Mouse (Mus musculus) heart, adult 2 months (tissue): ENCODE measurements at regions not wholly inside any gene's neighbourhood (a gene's known extent, or its start where the extent isn't known, plus 50 kb on each side); places are given as distances from the start of the nearest gene placed in this dataset.

Experiments used
- DNase-seq, 2 experiments: peaks; one replicate each; pipeline ENCODE4 v3.0.0; 2021
- H3K27ac ChIP-seq: fragments of 200-600 bp; 2 replicates; pipeline ENCODE4 v1.8.1; 2022
- H3K27me3 ChIP-seq: fragments of 200-500 bp; 2 replicates; pipeline ENCODE4 v1.6.1; 2012; ENCODE audit warnings: mild to moderate bottlenecking, low read length, inconsistent platforms, mixed read lengths; ENCODE audit not compliant: control insufficient read depth, insufficient read depth
- H3K36me3 ChIP-seq: fragments of 200-500 bp; 2 replicates; pipeline ENCODE4 v1.6.1; 2012; ENCODE audit warnings: low read length, inconsistent platforms; ENCODE audit not compliant: control insufficient read depth, insufficient read depth
- H3K4me1 ChIP-seq: fragments of 200-500 bp; 2 replicates; pipeline ENCODE4 v1.6.1; 2011; ENCODE audit warnings: low read length; ENCODE audit not compliant: control insufficient read depth, insufficient read depth
- H3K4me3 ChIP-seq: fragments of 200-600 bp; 2 replicates; pipeline ENCODE4 v1.8.1; 2022
- H3K79me2 ChIP-seq: fragments of 200-500 bp; replicated peaks from 2 replicates; pipeline ENCODE4 v1.6.1; 2012; ENCODE audit warnings: mild to moderate bottlenecking, inconsistent platforms, low read length, moderate library complexity, mixed read lengths; ENCODE audit not compliant: control insufficient read depth, insufficient read depth
- H3K9ac ChIP-seq: fragments of 200-500 bp; 2 replicates; pipeline ENCODE4 v1.6.1; 2012; ENCODE audit warnings: low read depth, mild to moderate bottlenecking, control low read depth, inconsistent platforms, low read length, mixed read lengths
- CTCF ChIP-seq: fragments of 200-600 bp; IDR thresholded peaks from 2 replicates; pipeline ENCODE4 v1.8.1; 2022; ENCODE audit warnings: antibody characterized with exemption, mild to moderate bottlenecking, moderate library complexity
- EP300 ChIP-seq: fragments of 200-500 bp; IDR thresholded peaks from 2 replicates; pipeline ENCODE4 v1.6.1; 2011; ENCODE audit warnings: low read depth, low read length, control low read depth; ENCODE audit not compliant: insufficient read depth
- POLR2A ChIP-seq: fragments of 200-500 bp; IDR thresholded peaks from 2 replicates; pipeline ENCODE4 v1.6.1; 2011; ENCODE audit warnings: mild to moderate bottlenecking, low read depth, low read length, control low read depth; ENCODE audit not compliant: insufficient read depth
- WGBS: fragments of 180-500 bp; shearing (Covaris S2); methylation state at CpG from one replicate; pipeline ENCODE4 v1.1.7; 2018; 5-methylcytosine and 5-hydroxymethylcytosine counted together
- intact Hi-C: fragments of 180-260 bp; cut with DNase I; formaldehyde crosslinking; loops from one replicate; pipeline ENCODE4 v1.15.1; 2025

- intact Hi-C loops, result loop anchor here (1.0 kb wide), 2 partner anchors 171 to 331 kb away; no protein-coding TSS in a partner anchor
- Histone ChIP-seq H3K9ac (no peak overlapping the region), H3K4me3 (no peak overlapping the region), H3K4me1 (no peaks in the 10 kb centered on the region), H3K36me3 (no peaks in the 10 kb centered on the region), H3K79me2 (no peaks in the 10 kb centered on the region), H3K27me3 (no peaks in the 10 kb centered on the region), H3K27ac (no peak overlapping the region)
- TF ChIP-seq CTCF (peak; percentile 79), POLR2A (no peak), EP300 (no peak)
- peak in 1 of 2 experiments; percentile 20 for DNase-seq
- 71% methylated on average over 14 of the region's 14 CpGs for WGBS
Measured at GRCm38 (mm10) chr9:115710039-115710739, 199.1 kb upstream of the Gadl1 start.

GRCm38 (mm10) chr9:115720306-115720705 lies 188.9 kb upstream of the Gadl1 start:
- intact Hi-C loops, result no loop called here
- Histone ChIP-seq H3K4me1 (no peaks in the 10 kb centered on the region), H3K79me2 (no peaks in the 10 kb centered on the region), H3K9ac (no peak overlapping the region), H3K27ac (no peak overlapping the region), H3K4me3 (no peak overlapping the region), H3K27me3 (no peaks in the 10 kb centered on the region), H3K36me3 (no peaks in the 10 kb centered on the region)
- no peak for TF ChIP-seq EP300
- no peak for TF ChIP-seq POLR2A
- TF ChIP-seq CTCF, result no peak
- no peak for DNase-seq
- 97% methylated on average over 2 of the region's 2 CpGs for WGBS

DNA sequence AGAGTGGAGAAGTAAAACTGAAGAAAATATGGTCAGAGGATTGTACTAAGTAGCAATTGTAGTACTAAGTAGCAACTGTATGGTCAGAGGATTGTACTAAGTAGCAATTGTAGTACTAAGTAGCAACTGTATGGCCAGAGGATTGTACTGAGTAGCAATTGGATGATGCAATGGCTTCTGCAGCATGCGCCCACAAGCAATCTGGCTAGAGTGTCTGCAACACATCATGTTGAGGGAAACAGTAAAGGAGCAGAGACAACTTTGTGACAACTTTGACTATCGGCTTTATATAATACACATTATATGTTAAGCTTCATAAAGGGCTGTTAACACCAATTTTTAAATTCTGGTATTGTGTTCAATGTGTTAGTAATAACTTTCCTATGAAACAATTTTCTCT lies 188.4 kb upstream of the Gadl1 start:
- H3K4me3 ChIP-seq, result no peak overlapping the region
- no peak overlapping the region for H3K27ac ChIP-seq
- no peaks in the 10 kb centered on the region for H3K79me2 ChIP-seq
- intact Hi-C loops, result no loop called here
- no peak for TF ChIP-seq CTCF
- no peak for TF ChIP-seq EP300
- TF ChIP-seq POLR2A, result no peak
- no peaks in the 10 kb centered on the region for H3K27me3 ChIP-seq
- no peak overlapping the region for H3K9ac ChIP-seq
- 95% methylated on average over 2 of the region's 2 CpGs for WGBS
- no peak for DNase-seq
- no peaks in the 10 kb centered on the region for H3K4me1 ChIP-seq
- no peaks in the 10 kb centered on the region for H3K36me3 ChIP-seq

- no peaks in the 10 kb centered on the region for H3K79me2 ChIP-seq
- H3K36me3 ChIP-seq, result no peaks in the 10 kb centered on the region
- H3K27me3 ChIP-seq, result no peaks in the 10 kb centered on the region
- H3K4me3 ChIP-seq, result no peak overlapping the region
- WGBS, result 57% methylated on average over 2 of the region's 2 CpGs
- no peak overlapping the region for H3K27ac ChIP-seq
- no peaks in the 10 kb centered on the region for H3K4me1 ChIP-seq
- no peak for TF ChIP-seq POLR2A
- TF ChIP-seq EP300, result no peak
- TF ChIP-seq CTCF, result no peak
- DNase-seq, result no peak
- no peak overlapping the region for H3K9ac ChIP-seq
- intact Hi-C loops, result no loop called here
Measured at GRCm38 (mm10) chr9:115724063-115724462, 185.2 kb upstream of the Gadl1 start.

DNA sequence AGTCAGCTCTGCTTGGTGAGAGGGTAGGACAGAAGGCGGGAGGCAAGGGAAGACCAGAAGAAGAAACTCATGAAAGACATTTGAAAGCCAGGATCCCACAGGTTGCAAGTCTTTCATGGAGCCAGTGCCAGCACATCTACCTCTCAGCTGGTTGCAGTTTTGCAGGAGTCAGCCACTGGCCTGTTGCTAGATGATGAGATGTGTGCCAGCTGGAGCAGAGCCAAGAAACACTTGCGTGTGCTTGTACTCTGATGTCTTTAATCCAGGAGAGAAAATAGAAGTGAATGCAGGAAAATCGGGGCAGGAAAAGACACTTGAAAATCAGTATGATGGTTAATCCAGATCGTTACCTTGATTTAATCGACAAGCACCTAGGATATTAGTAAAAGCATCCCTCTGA lies 181.9 kb upstream of the Gadl1 start:
- 23% methylated on average over 5 of the region's 5 CpGs for WGBS
- H3K9ac ChIP-seq, result no peak overlapping the region
- H3K36me3 ChIP-seq, result no peaks in the 10 kb centered on the region
- intact Hi-C loops, result no loop called here
- DNase-seq, result peak in 1 of 2 experiments; percentile 26
- no peaks in the 10 kb centered on the region for H3K79me2 ChIP-seq
- H3K27me3 ChIP-seq, result no peaks in the 10 kb centered on the region
- no peak overlapping the region for H3K27ac ChIP-seq
- H3K4me1 ChIP-seq, result no peaks in the 10 kb centered on the region
- H3K4me3 ChIP-seq, result no peak overlapping the region
- no peak for TF ChIP-seq EP300
- no peak for TF ChIP-seq POLR2A
- TF ChIP-seq CTCF, result no peak

- Histone ChIP-seq H3K27ac (no peak overlapping the region), H3K36me3 (no peaks in the 10 kb centered on the region), H3K79me2 (no peaks in the 10 kb centered on the region), H3K27me3 (no peaks in the 10 kb centered on the region), H3K9ac (no peak overlapping the region), H3K4me1 (no peaks in the 10 kb centered on the region), H3K4me3 (no peak overlapping the region)
- WGBS, result 70% methylated on average over 6 of the region's 6 CpGs
- intact Hi-C loops, result no loop called here
- DNase-seq, result no peak
- no peak for TF ChIP-seq POLR2A
- TF ChIP-seq EP300, result no peak
- no peak for TF ChIP-seq CTCF
Measured at GRCm38 (mm10) chr9:115731557-115731956, 177.7 kb upstream of the Gadl1 start.
